Mouse (Mus musculus): ENCODE results near the gene Olfr108. TPM values are rescaled to one million over a fixed set of nuclear protein-coding genes. Genes with fewer than 3 reads are reported as not detected.

Gene Olfr108
- not detected for total RNA-seq (2021)

- no peak for DNase-seq (ENCODE audit: extremely low spot score in 1 of 2, low spot score in 2 of 2)
- intact Hi-C loops (cut with DNase I), result no loop called here
These were observed at the start of gene Olfr108 for GRCm38 (mm10) chr17:37445180-37445579. TSS of gene Olfr108 (plus strand) at chr17:37445480.

DNA sequence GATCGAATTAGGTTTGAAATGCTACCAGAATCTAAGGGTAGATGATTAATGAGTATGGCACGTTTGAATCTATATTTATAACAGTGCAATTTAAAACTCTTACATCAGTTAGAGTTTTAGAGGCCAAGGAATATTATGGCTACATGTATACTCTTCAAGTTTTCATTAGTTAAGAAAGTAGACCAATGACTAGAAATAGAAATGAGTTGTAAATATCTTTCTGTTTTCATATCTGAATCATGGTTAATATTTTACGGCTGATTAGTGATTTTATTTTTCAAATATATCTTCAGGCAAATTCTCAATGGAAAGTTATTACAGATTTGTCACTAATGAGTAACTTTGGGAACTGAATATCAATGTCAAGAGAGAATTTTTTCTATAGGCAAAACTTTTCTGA is 46.4 kb upstream of the Olfr108 start, which contains the start of gene Olfr107:
Gene Olfr107 (plus strand): TSS at position 301 of the 400 bp plus-strand sequence.
- intact Hi-C loops (cut with DNase I), result no loop called here
- no peak for DNase-seq (ENCODE audit: extremely low spot score in 1 of 2, low spot score in 2 of 2)

DNA sequence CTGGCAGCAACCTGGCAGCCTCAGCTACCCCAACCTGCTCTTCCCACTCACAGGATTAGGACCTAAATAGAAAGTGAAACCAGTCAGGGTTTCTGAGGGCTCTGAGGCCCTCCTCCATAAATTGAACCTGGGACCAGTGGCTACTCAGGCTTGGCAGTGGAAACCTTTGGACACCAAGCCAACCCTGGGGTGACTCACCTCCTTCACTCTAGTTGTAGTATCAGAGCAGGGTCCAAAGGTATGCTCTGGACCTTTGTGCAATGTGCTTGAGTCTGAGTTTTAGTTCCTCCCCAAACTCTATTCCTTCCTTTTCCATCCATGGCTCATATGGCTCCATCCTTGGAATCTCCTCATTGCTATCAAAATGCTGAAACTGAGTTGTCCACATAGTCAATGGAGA is 31.9 kb upstream of the Olfr108 start:
- DNase-seq (ENCODE audit: extremely low spot score in 1 of 2, low spot score in 2 of 2), result no peak
- intact Hi-C loops (cut with DNase I), result no loop called here

- intact Hi-C loops (cut with DNase I), result no loop called here
- no peak for DNase-seq (ENCODE audit: extremely low spot score in 1 of 2, low spot score in 2 of 2)
These were observed 13.3 kb downstream of the Olfr108 start, which contains the start of gene Olfr109 for GRCm38 (mm10) chr17:37458616-37459015. TSS of gene Olfr109 (plus strand) at chr17:37458916.

- intact Hi-C loops (cut with DNase I), result no loop called here
- no peak for DNase-seq (ENCODE audit: extremely low spot score in 1 of 2, low spot score in 2 of 2)
These were observed 38.2 kb downstream of the Olfr108 start, which contains the start of gene H2-M2 for GRCm38 (mm10) chr17:37483452-37483851. TSS of gene H2-M2 (minus strand) at chr17:37483552.

DNA sequence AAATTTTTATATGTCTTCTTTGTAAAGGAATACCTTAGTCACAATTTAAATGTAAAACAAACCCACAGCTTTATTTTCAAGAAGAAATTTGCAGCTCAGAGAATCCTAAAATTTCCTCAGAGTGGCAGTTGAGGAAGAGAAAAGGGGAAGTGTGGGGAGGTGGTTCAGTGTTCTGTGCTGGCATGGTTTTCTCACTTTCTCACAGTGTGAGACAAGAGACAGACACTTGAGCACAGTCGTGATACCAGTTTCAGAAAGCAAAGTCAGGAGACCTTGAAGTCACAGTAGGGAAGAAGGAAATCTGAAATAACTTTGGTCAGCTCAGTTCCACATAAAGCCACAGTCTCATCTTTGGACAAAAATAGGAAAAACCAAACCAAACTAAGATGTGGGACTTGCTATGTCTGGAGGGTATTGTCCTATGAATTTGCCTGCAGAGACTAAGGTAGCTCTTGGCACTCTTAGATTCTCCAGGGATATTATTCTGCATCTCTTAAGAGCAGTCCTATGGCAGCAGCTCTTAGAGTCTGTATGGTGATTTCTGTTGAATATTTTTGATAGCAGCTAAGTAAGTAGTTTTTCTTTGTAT is 46.7 kb downstream of the Olfr108 start, which contains the start of gene Olfr110:
Gene Olfr110 (plus strand): TSS at position 539 of the 589 bp plus-strand sequence.
- intact Hi-C loops (cut with DNase I), result no loop called here
- DNase-seq (ENCODE audit: extremely low spot score in 1 of 2, low spot score in 2 of 2), result peak in 1 of 2 experiments; percentile 0

Other genes with a start within 250 kb of the Olfr108 start
- not detected for gene Olfr94, start 244.5 kb upstream of the Olfr108 start, total RNA-seq (2021)
- gene Olfr95, start 232.4 kb upstream of the Olfr108 start, total RNA-seq (2021), result not detected
- gene Olfr96, start 225.3 kb upstream of the Olfr108 start, total RNA-seq (2021), result not detected
- gene Olfr97, start 208.2 kb upstream of the Olfr108 start, total RNA-seq (2021), result not detected
- gene Olfr98, start 181.7 kb upstream of the Olfr108 start, total RNA-seq (2021), result not detected
- 1 to 10 TPM; 2.7 to 3.1 TPM for gene H2-M3, start 175.3 kb upstream of the Olfr108 start, total RNA-seq (2021)
- not detected for gene Olfr99, start 162.0 kb upstream of the Olfr108 start, total RNA-seq (2021)
- not detected for gene Olfr101, start 141.2 kb upstream of the Olfr108 start, total RNA-seq (2021)
- gene Olfr102, start 128.4 kb upstream of the Olfr108 start, total RNA-seq (2021), result not detected
- gene Olfr103, start 105.8 kb upstream of the Olfr108 start, total RNA-seq (2021), result not detected
- gene Olfr104-ps, start 85.9 kb upstream of the Olfr108 start, total RNA-seq (2021), result not detected
- not detected for gene Olfr105-ps, start 66.4 kb upstream of the Olfr108 start, total RNA-seq (2021)
- not detected for gene Olfr106-ps, start 55.1 kb upstream of the Olfr108 start, total RNA-seq (2021)
- under 1 TPM in 1 of 2 experiments, not detected in 1; 0.11 TPM for gene Olfr107, start 46.3 kb upstream of the Olfr108 start, total RNA-seq (2021)
- gene Olfr109, start 13.4 kb downstream of the Olfr108 start, total RNA-seq (2021), result not detected
- gene H2-M2, start 38.1 kb downstream of the Olfr108 start, total RNA-seq (2021), result not detected
- gene Olfr110, start 47.0 kb downstream of the Olfr108 start, total RNA-seq (2021), result not detected
- not detected for gene Olfr111, start 62.5 kb downstream of the Olfr108 start, total RNA-seq (2021)
- gene Olfr112, start 124.0 kb downstream of the Olfr108 start, total RNA-seq (2021), result not detected
- gene Olfr113, start 132.2 kb downstream of the Olfr108 start, total RNA-seq (2021), result not detected
- gene Olfr114, start 147.3 kb downstream of the Olfr108 start, total RNA-seq (2021), result not detected
- not detected for gene Olfr115, start 181.6 kb downstream of the Olfr108 start, total RNA-seq (2021)
- not detected for gene Olfr116, start 181.7 kb downstream of the Olfr108 start, total RNA-seq (2021)
- gene Olfr117, start 218.3 kb downstream of the Olfr108 start, total RNA-seq (2021), result not detected
- not detected for gene Olfr118, start 221.5 kb downstream of the Olfr108 start, total RNA-seq (2021)